Mouse (Mus musculus) lung, postnatal 0 days (tissue): ENCODE measurements around the gene Clec12b.

Experiments
- CTCF ChIP-seq: IDR thresholded peaks from 2 replicates; pipeline ENCODE4 v1.5.1; 2016; ENCODE audit warnings: antibody characterized with exemption, mild to moderate bottlenecking
- EP300 ChIP-seq: IDR thresholded peaks from 2 replicates; pipeline ENCODE4 v1.6.1; 2016; ENCODE audit warnings: antibody characterized with exemption, mild to moderate bottlenecking, control low read depth

DNA sequence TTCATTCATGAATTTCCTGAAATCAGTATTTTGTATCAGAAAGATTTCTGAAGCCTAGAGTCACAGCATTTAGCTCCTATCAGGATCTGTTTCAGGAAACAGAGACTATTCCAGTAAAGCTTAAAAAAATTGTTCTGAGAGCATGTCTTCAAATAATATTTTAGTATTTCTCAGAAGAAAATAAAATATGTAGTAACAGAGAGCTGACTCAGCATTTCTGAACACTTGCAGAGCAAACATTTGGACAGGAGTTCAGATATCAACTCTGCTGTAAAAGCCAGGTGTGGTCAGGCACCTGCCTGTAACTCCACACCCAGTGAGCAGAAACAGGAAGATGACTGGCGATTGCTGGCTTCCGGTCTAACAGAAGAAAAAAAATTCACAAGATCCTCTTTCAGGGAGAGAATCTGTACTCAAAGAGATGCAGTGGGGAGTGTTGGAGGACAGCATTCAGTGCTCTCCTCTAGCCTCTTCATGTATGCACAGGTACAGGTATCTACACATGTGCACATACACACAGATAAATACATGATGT lies 10.7 kb downstream of the Clec12b start:
- TF ChIP-seq EP300 (no peak), CTCF (no peak)
